Mouse (Mus musculus) heart, embryonic 16.5 days (tissue): ENCODE measurements around the gene Kif11. TPM values are rescaled to one million over a fixed set of nuclear protein-coding genes. Genes with fewer than 3 reads are reported as not detected.

Experiments used
- ATAC-seq: fragments of 200-750 bp; cut with Nextera tagmentation; replicated peaks from 2 replicates; pipeline ENCODE4 v1.8.0; 2017; ENCODE audit warnings: moderate number of reproducible peaks; ENCODE audit not compliant: insufficient read depth, low FRiP score; ENCODE audit errors: extremely low read depth
- H3K27ac ChIP-seq: fragments of 300-500 bp; sonication (generic); 2 replicates; pipeline ENCODE4 v1.5.1; 2014; ENCODE audit warnings: mild to moderate bottlenecking, low read length, control low read depth, moderate library complexity
- H3K27me3 ChIP-seq: fragments of 300-500 bp; sonication (generic); 2 replicates; pipeline ENCODE4 v1.6.1; 2014; ENCODE audit warnings: low read length, mixed read lengths; ENCODE audit not compliant: control insufficient read depth, insufficient read depth
- H3K36me3 ChIP-seq: fragments of 300-500 bp; sonication (generic); 2 replicates; pipeline ENCODE4 v1.6.1; 2014; ENCODE audit not compliant: control insufficient read depth, insufficient read depth
- H3K4me1 ChIP-seq: fragments of 300-500 bp; sonication (generic); 2 replicates; pipeline ENCODE4 v1.6.1; 2014; ENCODE audit warnings: low read length, mixed read lengths; ENCODE audit not compliant: control insufficient read depth, insufficient read depth
- H3K4me2 ChIP-seq: fragments of 300-500 bp; sonication (generic); 2 replicates; pipeline ENCODE4 v1.6.1; 2014; ENCODE audit warnings: low read depth, mild to moderate bottlenecking, control low read depth, low read length
- H3K4me3 ChIP-seq: fragments of 300-500 bp; sonication (generic); 2 replicates; pipeline ENCODE4 v1.5.1; 2014; ENCODE audit warnings: mild to moderate bottlenecking, control low read depth, low read length
- H3K9ac ChIP-seq: fragments of 300-500 bp; sonication (generic); 2 replicates; pipeline ENCODE4 v1.6.1; 2014; ENCODE audit warnings: low read length, control low read depth
- H3K9me3 ChIP-seq: fragments of 300-500 bp; sonication (generic); replicated peaks from 2 replicates; pipeline ENCODE4 v1.6.1; 2016; ENCODE audit warnings: low read length; ENCODE audit not compliant: control insufficient read depth
- WGBS: fragments of 180-500 bp; shearing (Covaris S2); extraction: QIAGEN DNeasy Blood & Tissue Kit; methylation state at CpG from one replicate; pipeline ENCODE4 v1.1.7; 2014; 5-methylcytosine and 5-hydroxymethylcytosine counted together
- polyA plus RNA-seq: library from polyadenylated mRNA; unstranded; fragments of >200 nt; fragmentation: Nextera tagmentation; extraction: Ambion mirVana; gene quantifications from 2 replicates; pipeline ENCODE4 v1.2.1, GENCODE M21; 2015

Gene Kif11
- polyA plus RNA-seq, 1 experiment from 2014 or later = 51.5 TPM

DNA sequence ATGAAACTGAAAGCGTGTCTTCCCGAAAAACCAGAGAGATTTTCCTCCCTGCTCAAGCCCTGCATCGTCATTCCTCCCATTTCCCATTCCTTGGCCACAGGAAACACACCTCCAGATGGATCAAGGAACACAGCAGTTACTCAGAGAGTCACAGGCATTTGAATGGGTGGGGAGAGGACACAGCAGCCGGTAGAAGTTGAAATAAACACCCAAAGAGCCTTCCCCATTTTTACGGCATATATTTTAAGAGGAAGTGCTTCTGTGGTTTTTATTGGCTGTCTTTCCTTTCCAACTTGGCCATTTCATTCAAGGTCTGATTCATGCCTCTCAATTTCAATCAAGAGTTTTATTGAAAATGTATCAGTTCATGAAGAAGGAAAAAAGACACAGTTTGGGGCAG lies 72.0 kb downstream of the Kif11 start:
- H3K4me1 ChIP-seq = 0 out of 2 replicates have a peak, but pooled peaks cover 2% of the 10 kb centered on the region
- no peaks in the 10 kb centered on the region for H3K27me3 ChIP-seq
- no peaks in the 10 kb centered on the region for H3K9me3 ChIP-seq
- 54% methylated on average over 5 of the region's 5 CpGs for WGBS
- H3K4me2 ChIP-seq = no peak overlapping the region
- no peak overlapping the region for H3K27ac ChIP-seq
- no peak overlapping the region for H3K4me3 ChIP-seq
- H3K36me3 ChIP-seq = no peaks in the 10 kb centered on the region
- H3K9ac ChIP-seq = no peak overlapping the region
- ATAC-seq = no peak

- no peak overlapping the region for H3K4me3 ChIP-seq
- H3K4me1 ChIP-seq = no peaks in the 10 kb centered on the region
- H3K36me3 ChIP-seq = no peaks in the 10 kb centered on the region
- H3K4me2 ChIP-seq = no peak overlapping the region
- H3K27me3 ChIP-seq = no peaks in the 10 kb centered on the region
- no peak for ATAC-seq
- WGBS = 83% methylated on average over 3 of the region's 3 CpGs
- H3K9ac ChIP-seq = no peak overlapping the region
- no peak overlapping the region for H3K27ac ChIP-seq
- H3K9me3 ChIP-seq = no peaks in the 10 kb centered on the region
These were observed 73.0 kb downstream of the Kif11 start for GRCm38 (mm10) chr19:37449246-37449645.

DNA sequence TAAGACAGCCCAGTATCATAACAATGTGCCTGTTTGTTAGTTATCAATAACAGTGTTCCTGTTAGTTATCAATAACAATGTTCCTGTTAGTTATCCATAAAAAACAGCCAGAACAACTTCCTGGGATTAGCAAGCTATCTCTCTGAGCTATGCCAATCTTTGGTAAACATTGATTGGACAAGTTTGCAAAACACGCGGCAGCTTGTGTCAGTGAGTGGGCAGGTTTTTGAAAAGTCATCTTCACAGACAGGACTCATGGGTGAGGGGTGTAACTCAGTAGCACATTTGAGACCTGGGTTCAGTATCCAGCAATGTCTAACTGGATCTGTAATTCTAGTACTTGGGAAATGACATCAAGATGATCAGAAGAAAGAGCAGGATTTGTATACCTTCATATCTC lies 79.3 kb downstream of the Kif11 start:
- Histone ChIP-seq H3K27ac (no peak overlapping the region), H3K9me3 (no peaks in the 10 kb centered on the region), H3K4me1 (no peaks in the 10 kb centered on the region), H3K4me2 (no peak overlapping the region), H3K36me3 (no peaks in the 10 kb centered on the region), H3K9ac (no peak overlapping the region), H3K27me3 (no peaks in the 10 kb centered on the region), H3K4me3 (no peak overlapping the region)
- no peak for ATAC-seq
- 77% methylated on average over 2 of the region's 2 CpGs for WGBS

- H3K4me3 ChIP-seq = no peak overlapping the region
- no peak overlapping the region for H3K4me2 ChIP-seq
- WGBS = 100% methylated on average over 1 of the region's 1 CpGs
- no peaks in the 10 kb centered on the region for H3K36me3 ChIP-seq
- no peak for ATAC-seq
- H3K27me3 ChIP-seq = no peaks in the 10 kb centered on the region
- H3K27ac ChIP-seq = no peak overlapping the region
- no peak overlapping the region for H3K9ac ChIP-seq
- no peaks in the 10 kb centered on the region for H3K4me1 ChIP-seq
- H3K9me3 ChIP-seq = peaks cover 3% of the 10 kb centered on the region; the same call in 1 of the 2 replicates
These were observed 79.8 kb downstream of the Kif11 start for GRCm38 (mm10) chr19:37455961-37456360.

GRCm38 (mm10) chr19:37458013-37458412 lies 81.8 kb downstream of the Kif11 start:
- Histone ChIP-seq H3K27ac (no peak overlapping the region), H3K36me3 (no peaks in the 10 kb centered on the region), H3K27me3 (no peaks in the 10 kb centered on the region), H3K4me2 (no peak overlapping the region), H3K9ac (no peak overlapping the region), H3K4me3 (no peak overlapping the region), H3K9me3 (peaks cover 4% of the 10 kb centered on the region; the same call in 1 of the 2 replicates), H3K4me1 (no peaks in the 10 kb centered on the region)
- 82% methylated on average over 6 of the region's 6 CpGs for WGBS
- ATAC-seq = no peak

GRCm38 (mm10) chr19:37466403-37466802 lies 90.2 kb downstream of the Kif11 start:
- Histone ChIP-seq H3K4me2 (no peak overlapping the region), H3K9me3 (no peaks in the 10 kb centered on the region), H3K9ac (no peak overlapping the region), H3K27me3 (no peaks in the 10 kb centered on the region), H3K4me3 (no peak overlapping the region), H3K36me3 (no peaks in the 10 kb centered on the region), H3K27ac (no peak overlapping the region), H3K4me1 (no peaks in the 10 kb centered on the region)
- ATAC-seq = no peak
- 86% methylated on average over 3 of the region's 3 CpGs for WGBS

- H3K9me3 ChIP-seq = no peaks in the 10 kb centered on the region
- no peaks in the 10 kb centered on the region for H3K27me3 ChIP-seq
- WGBS = 80% methylated on average over 5 of the region's 5 CpGs
- no peaks in the 10 kb centered on the region for H3K36me3 ChIP-seq
- H3K9ac ChIP-seq = no peak overlapping the region
- no peak for ATAC-seq
- H3K4me1 ChIP-seq = no peaks in the 10 kb centered on the region
- no peak overlapping the region for H3K4me3 ChIP-seq
- H3K4me2 ChIP-seq = no peak overlapping the region
- no peak overlapping the region for H3K27ac ChIP-seq
These were observed 90.8 kb downstream of the Kif11 start for GRCm38 (mm10) chr19:37466978-37467377.

GRCm38 (mm10) chr19:37468841-37469566 lies 92.8 kb downstream of the Kif11 start:
- WGBS = 79% methylated on average over 6 of the region's 6 CpGs
- no peak overlapping the region for H3K4me2 ChIP-seq
- H3K9me3 ChIP-seq = no peaks in the 10 kb centered on the region
- no peaks in the 10 kb centered on the region for H3K4me1 ChIP-seq
- no peaks in the 10 kb centered on the region for H3K27me3 ChIP-seq
- ATAC-seq = no peak
- no peak overlapping the region for H3K27ac ChIP-seq
- no peak overlapping the region for H3K4me3 ChIP-seq
- H3K9ac ChIP-seq = no peak overlapping the region
- H3K36me3 ChIP-seq = no peaks in the 10 kb centered on the region
